Mouse (Mus musculus): ENCODE measurements around the gene Arl4c. TPM values are rescaled to one million over a fixed set of nuclear protein-coding genes. Genes with fewer than 3 reads are reported as not detected.

Gene Arl4c
- polyA plus RNA-seq (2015; fragmentation: Nextera tagmentation; extraction: Ambion mirVana), result 5.7 and 5.8 TPM in 2 replicates

DNA sequence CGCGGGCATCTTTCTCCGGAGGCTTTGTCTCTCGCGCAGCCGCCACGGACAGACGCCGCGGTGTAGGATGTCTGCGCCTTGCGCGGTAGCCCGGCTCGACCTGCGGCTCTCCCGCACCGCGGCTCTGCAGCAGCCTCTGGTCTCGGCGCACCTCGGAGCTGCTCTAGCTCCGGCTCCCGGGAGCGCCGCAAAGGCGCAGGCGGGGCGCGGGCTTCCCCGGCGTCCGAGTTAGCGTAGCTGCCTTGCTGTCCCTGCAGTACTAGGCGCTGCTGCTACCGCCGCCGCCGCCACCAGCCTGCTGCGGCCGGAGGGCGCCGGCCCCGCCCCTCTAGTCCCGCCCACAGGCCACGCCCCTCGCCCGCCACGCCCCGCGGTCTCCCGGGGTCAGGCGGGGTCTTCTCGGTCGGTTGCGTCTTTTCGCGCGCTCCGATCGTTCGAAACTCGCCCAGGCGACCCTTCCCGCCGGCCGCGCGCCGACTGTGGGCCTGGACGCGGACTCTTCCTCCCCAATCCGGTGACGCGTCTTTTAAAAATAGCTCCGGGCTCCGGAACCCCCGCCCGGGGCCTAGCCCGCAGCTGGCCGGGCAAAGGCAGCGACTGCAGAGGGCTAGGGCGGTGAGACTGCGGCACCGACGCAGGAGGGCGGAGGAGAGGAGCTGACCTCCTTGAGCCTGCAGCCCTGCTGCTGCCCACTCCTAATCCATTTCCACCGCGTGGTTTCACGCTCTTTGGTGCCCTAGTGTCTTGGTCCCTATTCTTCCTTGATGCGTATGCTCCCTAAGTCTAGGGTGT is at the start of gene Arl4c:
Arl4c (minus strand) TSS at position 352 of the 792 bp plus-strand sequence.
- Histone ChIP-seq H3K4me3 (ENCODE audit: low read depth, low read length) (peak within 1 kb of the TSS; percentile 80), H3K27ac (replicated peaks) (peak within 1 kb of the TSS; percentile 81), H3K4me2 (replicated peaks; ENCODE audit: low read depth) (peak within 1 kb of the TSS; percentile 92), H3K36me3 (ENCODE audit: control insufficient read depth, insufficient read depth, low read length) (no peaks in the 10 kb centered on the region), H3K9ac (ENCODE audit: low read length) (peak within 1 kb of the TSS; percentile 85), H3K27me3 (ENCODE audit: control insufficient read depth, insufficient read depth, low read length) (no peaks in the 10 kb centered on the region), H3K9me3 (ENCODE audit: control insufficient read depth, low read length) (no peaks in the 10 kb centered on the region), H3K4me1 (replicated peaks; ENCODE audit: control insufficient read depth, insufficient read depth) (peaks cover 5% of the 10 kb centered on the region)
- ATAC-seq (ENCODE audit: low FRiP score, low TSS enrichment), result peak; percentile 84
- DNase-seq (ENCODE audit: low spot score), result peak; percentile 85
- TF ChIP-seq EP300 (optimal IDR thresholded peaks at IDR 0.05) (no peak), CTCF (IDR thresholded peaks at IDR 0.05; ENCODE audit: low read depth) (peak; percentile 32; the same call in 1 of the 2 replicates)
- WGBS, result 2% methylated on average over 82 of the region's 91 CpGs

DNA sequence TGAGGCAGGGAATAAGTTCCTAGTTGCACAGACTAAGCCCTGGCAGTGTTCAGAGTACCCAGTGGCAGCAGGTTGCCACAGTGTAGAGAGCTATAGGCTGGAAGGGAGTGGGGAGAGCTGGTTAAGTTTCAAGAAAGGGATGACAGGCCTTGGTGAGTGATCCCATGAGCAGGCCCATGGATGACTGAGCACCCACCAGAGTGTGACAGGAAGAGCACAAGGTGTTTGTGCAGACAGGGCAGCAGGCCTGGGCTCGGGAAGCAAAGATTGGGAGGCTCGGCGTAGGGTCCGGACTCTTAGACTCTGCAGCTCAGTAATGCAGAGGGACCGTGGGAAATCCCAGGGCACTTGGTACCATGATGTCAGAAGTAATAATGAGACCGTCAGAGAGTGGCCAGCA is 49.3 kb upstream of the Arl4c start:
- H3K4me1 ChIP-seq (replicated peaks; ENCODE audit: control insufficient read depth, insufficient read depth), result no peaks in the 10 kb centered on the region
- H3K9me3 ChIP-seq (ENCODE audit: control insufficient read depth, low read length), result no peaks in the 10 kb centered on the region
- no peak overlapping the region for H3K4me3 ChIP-seq (ENCODE audit: low read depth, low read length)
- DNase-seq (ENCODE audit: low spot score), result no peak
- no peak for TF ChIP-seq EP300 (optimal IDR thresholded peaks at IDR 0.05)
- TF ChIP-seq CTCF (IDR thresholded peaks at IDR 0.05; ENCODE audit: low read depth), result no peak
- H3K27me3 ChIP-seq (ENCODE audit: control insufficient read depth, insufficient read depth, low read length), result no peaks in the 10 kb centered on the region
- no peak for ATAC-seq (ENCODE audit: low FRiP score, low TSS enrichment)
- H3K4me2 ChIP-seq (replicated peaks; ENCODE audit: low read depth), result no peak overlapping the region
- H3K27ac ChIP-seq (replicated peaks), result no peak overlapping the region
- no peak overlapping the region for H3K9ac ChIP-seq (ENCODE audit: low read length)
- WGBS, result 91% methylated on average over 6 of the region's 6 CpGs
- H3K36me3 ChIP-seq (ENCODE audit: control insufficient read depth, insufficient read depth, low read length), result no peaks in the 10 kb centered on the region

DNA sequence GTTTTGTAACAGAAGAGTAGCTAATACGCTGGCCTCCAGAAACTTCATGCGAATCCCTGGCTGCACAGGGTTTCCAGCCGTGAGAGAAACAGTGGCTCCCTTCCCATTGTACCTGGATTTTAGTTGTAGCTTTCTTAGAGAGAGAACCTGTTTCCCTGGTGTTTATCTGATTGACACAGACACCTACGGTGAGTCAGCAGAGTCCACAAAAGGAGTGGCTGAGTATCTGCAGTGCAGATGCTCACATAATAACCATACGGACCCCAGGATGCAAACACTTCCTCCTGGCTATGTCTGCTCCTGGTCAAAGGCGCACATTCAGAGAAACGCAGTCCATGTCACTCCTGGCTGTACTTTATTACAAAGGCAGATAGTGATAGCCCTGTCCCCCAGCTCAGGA is 48.6 kb upstream of the Arl4c start:
- ATAC-seq (ENCODE audit: low FRiP score, low TSS enrichment), result no peak
- Histone ChIP-seq H3K9me3 (ENCODE audit: control insufficient read depth, low read length) (no peaks in the 10 kb centered on the region), H3K4me1 (replicated peaks; ENCODE audit: control insufficient read depth, insufficient read depth) (no peaks in the 10 kb centered on the region), H3K4me3 (ENCODE audit: low read depth, low read length) (no peak overlapping the region), H3K27ac (replicated peaks) (no peak overlapping the region), H3K36me3 (ENCODE audit: control insufficient read depth, insufficient read depth, low read length) (no peaks in the 10 kb centered on the region), H3K4me2 (replicated peaks; ENCODE audit: low read depth) (no peak overlapping the region), H3K9ac (ENCODE audit: low read length) (no peak overlapping the region), H3K27me3 (ENCODE audit: control insufficient read depth, insufficient read depth, low read length) (no peaks in the 10 kb centered on the region)
- 59% methylated on average over 7 of the region's 7 CpGs for WGBS
- TF ChIP-seq CTCF (IDR thresholded peaks at IDR 0.05; ENCODE audit: low read depth) (no peak), EP300 (optimal IDR thresholded peaks at IDR 0.05) (no peak)
- no peak for DNase-seq (ENCODE audit: low spot score)

DNA sequence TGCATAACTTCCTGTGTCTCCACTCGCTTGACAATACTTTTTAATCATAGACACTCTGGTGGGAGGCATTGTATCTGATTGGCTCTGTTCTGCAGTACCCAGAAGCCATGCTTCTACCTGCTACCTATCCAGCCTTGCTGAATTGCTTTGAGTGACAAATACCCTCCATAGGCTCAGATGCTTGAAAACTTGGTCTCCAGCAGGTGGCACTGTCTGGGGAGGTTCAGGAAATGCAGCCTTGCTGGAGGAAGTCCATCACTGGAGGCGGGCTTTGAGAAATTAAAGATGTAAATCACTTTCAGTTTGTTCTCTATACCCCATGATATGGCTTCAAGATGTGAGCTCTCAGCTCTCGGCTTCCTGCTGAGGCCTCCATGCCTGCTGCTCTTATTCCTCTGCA is 48.1 kb upstream of the Arl4c start:
- Histone ChIP-seq H3K27me3 (ENCODE audit: control insufficient read depth, insufficient read depth, low read length) (no peaks in the 10 kb centered on the region), H3K4me2 (replicated peaks; ENCODE audit: low read depth) (no peak overlapping the region), H3K27ac (replicated peaks) (no peak overlapping the region), H3K9me3 (ENCODE audit: control insufficient read depth, low read length) (no peaks in the 10 kb centered on the region), H3K9ac (ENCODE audit: low read length) (no peak overlapping the region), H3K4me1 (replicated peaks; ENCODE audit: control insufficient read depth, insufficient read depth) (no peaks in the 10 kb centered on the region), H3K36me3 (ENCODE audit: control insufficient read depth, insufficient read depth, low read length) (no peaks in the 10 kb centered on the region), H3K4me3 (ENCODE audit: low read depth, low read length) (no peak overlapping the region)
- DNase-seq (ENCODE audit: low spot score) (peak; percentile 27), ATAC-seq (ENCODE audit: low FRiP score, low TSS enrichment) (no peak)
- TF ChIP-seq CTCF (IDR thresholded peaks at IDR 0.05; ENCODE audit: low read depth), result peak; percentile 72
- no peak for TF ChIP-seq EP300 (optimal IDR thresholded peaks at IDR 0.05)
- WGBS, result 91% methylated on average over 3 of the region's 3 CpGs

DNA sequence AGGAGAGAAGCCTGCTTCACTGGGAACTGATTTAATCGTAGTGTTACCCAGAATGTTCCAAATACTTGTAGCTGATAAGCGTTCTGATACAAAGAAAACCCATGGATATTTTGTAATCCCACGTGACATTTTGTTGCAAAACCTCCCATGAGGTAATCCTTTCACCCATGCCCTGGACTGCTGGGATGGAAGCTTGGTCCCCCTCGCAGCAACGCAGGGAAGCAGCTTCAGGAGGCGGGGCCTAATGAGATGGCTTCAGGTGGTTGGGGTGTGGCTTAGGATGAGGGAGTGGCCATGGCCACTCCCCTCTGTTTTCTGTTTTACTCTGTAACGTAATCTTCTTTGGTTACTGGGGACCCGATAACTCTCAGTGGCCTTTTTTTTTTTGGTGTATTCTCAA is 47.1 kb upstream of the Arl4c start:
- Histone ChIP-seq H3K9me3 (ENCODE audit: control insufficient read depth, low read length) (no peaks in the 10 kb centered on the region), H3K4me1 (replicated peaks; ENCODE audit: control insufficient read depth, insufficient read depth) (no peaks in the 10 kb centered on the region), H3K27me3 (ENCODE audit: control insufficient read depth, insufficient read depth, low read length) (no peaks in the 10 kb centered on the region), H3K27ac (replicated peaks) (no peak overlapping the region), H3K9ac (ENCODE audit: low read length) (no peak overlapping the region), H3K36me3 (ENCODE audit: control insufficient read depth, insufficient read depth, low read length) (no peaks in the 10 kb centered on the region), H3K4me2 (replicated peaks; ENCODE audit: low read depth) (no peak overlapping the region), H3K4me3 (ENCODE audit: low read depth, low read length) (no peak overlapping the region)
- TF ChIP-seq CTCF (IDR thresholded peaks at IDR 0.05; ENCODE audit: low read depth) (no peak), EP300 (optimal IDR thresholded peaks at IDR 0.05) (no peak)
- ATAC-seq (ENCODE audit: low FRiP score, low TSS enrichment) (no peak), DNase-seq (ENCODE audit: low spot score) (no peak)
- WGBS, result 70% methylated on average over 8 of the region's 8 CpGs

DNA sequence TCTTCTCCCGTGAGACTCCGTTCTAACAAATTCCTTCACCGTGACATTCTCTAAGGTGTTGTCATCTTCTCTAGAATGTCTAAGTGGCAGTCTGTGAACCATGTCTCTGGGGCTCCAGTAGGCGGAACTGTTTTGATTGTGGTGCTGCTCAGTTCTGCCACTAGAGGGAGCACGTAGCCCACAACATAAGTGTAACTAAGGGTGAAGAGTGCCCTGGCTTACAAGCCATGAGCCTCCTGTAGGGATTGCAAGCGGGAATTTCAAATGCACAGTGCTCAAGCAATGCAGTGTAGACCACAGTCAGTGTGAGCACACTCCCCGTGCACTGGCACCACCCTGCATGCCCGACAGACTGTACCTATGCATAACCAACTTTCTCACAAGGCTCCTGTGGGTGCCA is 43.2 kb upstream of the Arl4c start:
- Histone ChIP-seq H3K4me1 (replicated peaks; ENCODE audit: control insufficient read depth, insufficient read depth) (no peaks in the 10 kb centered on the region), H3K4me2 (replicated peaks; ENCODE audit: low read depth) (no peak overlapping the region)
- WGBS, result 4% methylated on average over 8 of the region's 8 CpGs

More for the DNA sequence above, 43.2 kb upstream of the Arl4c start:
- Histone ChIP-seq H3K4me3 (ENCODE audit: low read depth, low read length) (no peak overlapping the region), H3K27ac (replicated peaks) (no peak overlapping the region), H3K27me3 (ENCODE audit: control insufficient read depth, insufficient read depth, low read length) (no peaks in the 10 kb centered on the region), H3K36me3 (ENCODE audit: control insufficient read depth, insufficient read depth, low read length) (no peaks in the 10 kb centered on the region), H3K9me3 (ENCODE audit: control insufficient read depth, low read length) (no peaks in the 10 kb centered on the region), H3K9ac (ENCODE audit: low read length) (no peak overlapping the region)
- DNase-seq (ENCODE audit: low spot score) (peak; percentile 87), ATAC-seq (ENCODE audit: low FRiP score, low TSS enrichment) (peak; percentile 82)
- TF ChIP-seq CTCF (IDR thresholded peaks at IDR 0.05; ENCODE audit: low read depth) (peak; percentile 99), EP300 (optimal IDR thresholded peaks at IDR 0.05) (no peak)
